Mouse (Mus musculus) bone marrow macrophage, adult 2 months (primary cell): ENCODE data around the gene Ralb.

Source experiments
- CTCF ChIP-seq: IDR thresholded peaks from 2 replicates; pipeline ENCODE4 v1.5.1; 2012; ENCODE audit warnings: low read depth, mild to moderate bottlenecking, low read length, moderate library complexity
- POLR2A ChIP-seq: IDR thresholded peaks from 2 replicates; pipeline ENCODE4 v1.6.1; 2012; ENCODE audit warnings: mild to moderate bottlenecking, low read depth, low read length, borderline replicate concordance

GRCm38 (mm10) chr1:119525004-119525444 is 20.4 kb upstream of the Ralb start:
- TF ChIP-seq CTCF: no peak
- TF ChIP-seq POLR2A: no peak
